Mouse (Mus musculus): ENCODE measurements around the gene Babam2.
"Not testable (repeated sequence)": the region's sequence is repeated elsewhere in the genome, so short reads cannot be mapped to it uniquely, and the experiment has no call there.

The Babam2 gene

DNA sequence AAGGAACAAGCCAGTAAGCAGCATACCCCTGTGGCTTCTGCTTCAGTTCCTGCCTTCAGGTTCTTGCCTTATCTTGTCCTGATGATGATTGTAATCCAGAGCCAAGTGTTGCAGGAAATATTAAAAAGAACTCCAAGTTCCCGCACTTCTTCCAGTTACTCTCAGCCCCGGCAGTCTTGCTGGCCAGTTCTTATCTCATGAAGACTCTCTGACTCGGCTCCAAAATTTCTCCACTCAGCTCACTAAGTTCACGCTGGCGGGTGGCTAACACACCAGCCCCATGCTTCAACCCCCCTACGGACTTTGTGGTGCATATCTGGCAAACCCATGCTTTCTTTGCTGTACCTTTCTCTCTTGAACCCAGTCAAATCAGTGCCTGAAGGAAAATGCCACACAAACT lies 77.5 kb downstream of the Babam2 start:
- no peak for DNase-seq (ENCODE audit: low read depth in 2 of 2, low spot score in 2 of 2)

DNA sequence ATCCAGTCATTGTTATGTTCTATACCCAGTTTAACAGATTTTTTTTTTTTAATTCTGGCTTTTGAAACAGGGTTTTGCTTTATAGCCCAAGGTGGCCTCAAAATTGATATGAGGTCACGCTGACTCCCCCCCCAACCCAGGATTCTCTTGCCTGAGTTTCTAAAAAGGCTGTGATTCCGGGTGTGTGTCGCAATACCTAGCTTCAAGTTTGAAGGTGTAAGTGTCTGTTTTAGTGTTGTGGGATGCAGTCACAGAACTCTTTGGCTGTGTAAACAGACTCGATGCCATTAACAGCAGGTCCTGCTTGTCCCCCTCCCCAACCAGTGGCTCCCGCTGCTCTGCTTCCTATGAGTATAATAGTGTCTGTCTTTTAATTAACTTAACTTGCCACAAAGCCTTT lies 84.1 kb downstream of the Babam2 start:
- DNase-seq (ENCODE audit: low read depth in 2 of 2, low spot score in 2 of 2): no peak

DNA sequence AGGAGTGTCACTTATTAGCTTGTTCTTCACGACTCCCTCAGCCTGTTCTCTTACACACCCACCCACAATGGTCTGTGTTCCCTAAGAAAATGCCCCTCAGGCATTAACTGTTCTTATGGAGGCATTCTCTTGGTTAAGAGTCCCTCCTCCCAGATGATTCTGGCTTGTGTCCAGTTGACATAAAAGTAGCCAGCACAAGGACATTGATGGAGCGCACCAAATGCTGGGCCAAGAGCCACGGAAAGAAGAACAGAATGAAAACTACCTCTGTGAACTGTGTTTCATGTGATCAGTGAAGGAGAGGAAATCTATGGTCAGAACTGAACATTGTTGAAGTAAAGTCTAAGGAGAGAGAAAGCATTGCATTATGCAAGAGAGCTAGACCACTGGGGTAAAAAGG lies 89.7 kb downstream of the Babam2 start:
- DNase-seq (ENCODE audit: low read depth in 2 of 2, low spot score in 2 of 2): no peak

DNA sequence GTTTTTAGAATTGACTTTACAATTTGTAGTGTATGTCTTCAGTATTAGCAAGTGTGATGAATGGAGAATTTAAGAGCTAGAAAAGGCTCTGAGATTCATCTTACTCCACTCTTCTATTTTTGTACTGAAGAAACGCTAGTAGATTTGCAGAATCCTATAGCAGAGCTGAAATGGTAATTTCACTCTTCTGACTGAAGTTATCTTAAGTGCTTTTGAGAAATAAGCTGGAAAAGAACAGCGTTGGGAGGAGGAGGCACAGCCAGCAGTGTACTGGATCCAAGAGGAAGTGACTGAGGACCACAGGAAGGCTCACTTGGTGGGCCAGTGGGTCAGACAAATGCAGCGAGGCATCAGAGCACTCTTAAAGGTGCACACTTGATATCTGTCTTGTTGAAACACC lies 90.1 kb downstream of the Babam2 start:
- DNase-seq (ENCODE audit: low read depth in 2 of 2, low spot score in 2 of 2): no peak

DNA sequence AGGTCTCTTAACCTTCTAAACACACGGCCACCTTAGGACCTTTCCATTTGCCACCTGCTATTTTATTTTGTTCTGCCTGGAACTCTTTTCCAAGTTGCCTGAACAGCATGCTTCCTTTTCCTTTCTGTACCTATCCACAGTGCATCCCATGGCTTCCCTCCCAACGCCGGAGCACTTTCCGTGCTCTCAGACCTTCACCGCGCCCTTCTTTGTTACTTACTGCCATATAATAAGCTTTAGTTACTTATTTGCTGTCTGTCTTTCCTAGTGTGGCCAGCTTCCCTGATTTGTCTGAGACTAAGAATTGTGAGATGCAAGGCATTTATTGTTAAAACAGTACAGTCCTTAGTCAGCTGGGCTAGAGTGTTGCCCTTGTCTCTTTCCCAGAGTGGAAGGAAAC lies 94.9 kb downstream of the Babam2 start:
- DNase-seq (ENCODE audit: low read depth in 2 of 2, low spot score in 2 of 2): no peak

DNA sequence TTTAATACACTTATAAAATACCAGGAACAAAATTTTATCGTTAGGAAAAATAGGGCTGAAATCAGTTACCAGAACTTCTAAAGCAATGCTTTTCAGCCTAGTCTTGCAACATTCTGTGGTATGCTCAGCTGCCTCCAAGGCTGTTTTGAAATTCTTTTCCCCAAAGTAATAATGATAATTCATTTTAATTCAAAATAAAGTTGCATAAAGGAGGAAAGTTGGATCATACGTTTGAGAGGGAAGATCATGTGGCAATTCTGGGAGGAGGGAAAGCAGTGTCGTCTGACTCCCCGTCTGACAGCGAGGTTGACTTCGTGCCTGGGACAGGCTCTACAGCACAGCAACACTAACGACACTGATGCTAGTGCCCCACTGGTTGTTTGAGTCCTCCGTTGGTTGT lies 95.4 kb downstream of the Babam2 start:
- DNase-seq (ENCODE audit: low read depth in 2 of 2, low spot score in 2 of 2): no peak

DNA sequence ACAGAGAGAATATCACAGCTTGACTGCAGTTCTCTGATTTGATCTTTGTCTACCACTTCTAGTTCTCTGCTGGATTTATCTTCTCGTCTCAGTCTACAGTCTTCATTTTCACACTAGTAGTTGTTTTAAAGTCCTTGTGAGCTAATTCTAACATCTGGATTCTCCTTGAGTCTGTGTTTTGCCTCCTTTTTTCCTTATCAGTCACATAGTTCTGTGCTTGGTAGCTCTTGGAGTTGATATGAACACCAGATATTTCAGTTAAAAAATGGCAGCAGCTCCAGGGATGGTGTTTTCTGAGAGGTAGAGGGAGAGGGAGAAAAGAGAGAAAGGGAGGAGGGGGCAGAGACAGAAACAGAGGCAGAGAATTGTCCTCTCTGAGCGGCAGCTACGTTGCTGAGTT lies 97.9 kb downstream of the Babam2 start:
- DNase-seq (ENCODE audit: low read depth in 2 of 2, low spot score in 2 of 2): no peak

DNA sequence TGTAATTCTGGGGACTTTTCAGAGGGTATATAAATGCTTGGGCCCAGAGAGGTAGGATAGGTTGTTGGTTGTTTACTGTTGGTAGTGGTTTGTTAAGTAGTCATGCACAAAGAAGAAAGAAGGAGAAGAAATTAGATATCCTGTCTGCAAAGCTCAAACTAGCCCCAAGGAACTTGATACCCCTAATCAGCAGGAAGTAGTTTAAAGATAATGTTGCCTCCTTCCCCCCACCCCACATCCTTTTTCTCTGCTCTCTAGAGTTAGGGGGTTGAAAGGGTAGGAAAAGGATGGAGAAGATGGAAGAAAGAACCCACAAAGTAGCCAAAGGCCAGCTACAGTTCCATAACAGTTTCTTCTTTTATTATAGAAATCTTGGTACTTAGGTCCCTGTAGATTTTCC lies 99.5 kb downstream of the Babam2 start:
- no peak for DNase-seq (ENCODE audit: low read depth in 2 of 2, low spot score in 2 of 2)

DNA sequence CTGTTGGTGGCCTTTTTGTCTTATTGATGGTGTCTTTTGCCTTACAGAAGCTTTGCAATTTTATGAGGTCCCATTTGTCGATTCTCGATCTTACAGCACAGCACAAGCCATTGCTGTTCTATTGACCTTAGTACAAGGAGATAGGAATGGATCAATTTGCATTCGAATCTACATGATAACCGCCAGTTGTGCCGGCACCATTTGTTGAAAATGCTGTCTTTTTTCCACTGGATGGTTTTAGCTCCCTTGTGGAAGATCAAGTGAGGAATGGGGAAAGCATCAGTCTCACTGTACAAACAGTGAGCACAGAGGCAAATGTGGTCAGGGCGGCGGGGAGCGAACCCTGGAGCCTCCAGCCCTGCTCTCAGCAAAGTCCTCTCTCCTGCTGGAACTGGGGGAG lies 106.7 kb downstream of the Babam2 start:
- DNase-seq (ENCODE audit: low read depth in 2 of 2, low spot score in 2 of 2): not testable (repeated sequence)

DNA sequence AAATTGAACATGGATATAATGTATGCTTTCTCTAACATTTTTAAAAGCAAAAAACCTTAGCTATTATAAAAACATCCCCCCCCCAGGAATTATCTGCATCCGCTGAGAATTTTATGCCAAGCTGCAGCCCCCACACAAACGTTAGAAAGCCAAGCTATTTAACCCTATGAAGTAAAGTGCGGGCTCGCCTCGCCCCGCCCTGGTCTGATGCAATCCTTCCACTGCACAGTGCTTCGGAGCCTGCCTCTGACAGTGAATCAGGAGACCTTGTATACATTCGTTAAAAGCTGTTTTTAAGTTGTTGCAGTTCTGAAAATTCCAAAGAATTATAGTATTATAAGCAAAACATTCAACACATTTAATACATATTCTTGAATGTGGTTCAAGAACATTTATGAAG lies 107.3 kb downstream of the Babam2 start:
- no peak for DNase-seq (ENCODE audit: low read depth in 2 of 2, low spot score in 2 of 2)

DNA sequence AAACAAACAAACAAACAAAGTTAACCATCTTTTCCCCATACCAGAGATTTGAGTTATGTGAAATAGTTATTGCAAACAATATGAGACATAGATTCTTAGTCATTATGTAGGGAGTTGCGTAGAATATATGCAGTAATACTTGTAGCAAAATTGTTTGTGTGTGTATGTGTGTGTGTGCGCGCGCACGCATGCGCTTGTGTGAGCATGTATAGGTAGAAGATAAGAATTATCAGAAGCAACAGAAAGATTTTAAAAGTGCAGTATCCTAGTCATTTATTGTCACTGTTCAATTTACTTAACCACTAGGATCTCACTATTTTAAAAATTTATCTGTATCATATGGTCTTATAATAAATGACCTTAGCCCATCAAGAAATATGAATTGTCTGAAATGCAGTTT lies 109.8 kb downstream of the Babam2 start:
- no peak for DNase-seq (ENCODE audit: low read depth in 2 of 2, low spot score in 2 of 2)

DNA sequence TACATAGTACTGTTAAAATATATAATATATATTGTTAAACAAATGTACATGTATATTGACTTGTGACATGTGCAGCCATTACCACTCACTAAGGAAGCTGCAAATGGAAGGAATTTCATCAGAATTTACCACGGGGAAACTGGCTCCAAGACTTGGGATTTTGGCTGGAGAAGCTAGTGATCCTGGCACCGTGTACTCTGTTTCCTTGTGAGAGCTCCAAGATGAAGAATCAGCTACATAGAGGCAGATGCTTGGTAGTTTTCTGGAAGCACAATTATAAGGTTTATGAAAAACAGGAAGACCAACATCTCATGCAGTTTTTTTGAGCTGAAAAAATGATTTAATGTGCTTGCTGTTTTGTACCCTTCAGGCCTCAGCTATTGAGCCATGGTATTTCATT lies 110.8 kb downstream of the Babam2 start:
- no peak for DNase-seq (ENCODE audit: low read depth in 2 of 2, low spot score in 2 of 2)

DNA sequence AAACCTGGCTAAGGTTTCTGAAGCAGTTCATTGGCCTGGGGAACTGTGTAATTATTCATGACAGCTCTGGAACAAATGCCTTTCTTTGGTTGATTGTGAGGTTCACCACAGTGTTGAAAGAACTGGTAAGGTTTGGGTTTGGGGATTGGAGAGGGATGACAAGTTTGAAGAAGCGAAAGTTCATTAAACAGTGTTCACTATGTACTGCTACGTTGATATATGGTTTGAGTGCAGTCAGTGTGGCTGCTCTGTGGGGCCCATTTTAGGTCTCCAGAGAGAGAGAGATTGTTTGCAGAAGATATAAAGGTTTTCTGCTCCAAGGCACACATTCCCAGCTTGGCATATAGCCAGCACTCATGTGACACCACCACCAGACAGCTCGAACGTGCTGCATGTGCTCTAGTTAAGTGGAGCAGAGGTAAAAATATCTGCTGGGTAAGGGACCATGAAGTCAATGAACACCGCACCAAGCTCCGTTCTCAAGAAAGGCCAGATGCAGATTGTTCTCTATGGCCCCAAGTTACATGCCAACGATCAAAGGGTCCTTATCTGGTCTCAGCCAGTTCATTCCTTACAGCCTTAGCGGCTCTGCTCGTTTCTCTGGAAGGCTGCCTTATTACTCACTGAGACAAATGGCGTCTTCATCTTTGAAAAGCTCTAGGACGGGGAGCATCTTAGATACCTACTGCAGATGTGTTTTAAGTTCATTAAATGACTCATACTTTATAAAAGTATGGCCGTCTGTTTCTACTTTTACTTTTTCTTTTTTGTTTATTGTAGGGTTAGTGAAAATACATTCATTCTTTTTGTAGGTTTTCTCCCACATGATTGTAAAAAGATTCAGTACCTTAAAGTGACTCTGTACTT lies 113.5 kb downstream of the Babam2 start:
- no peak for DNase-seq (ENCODE audit: low read depth in 2 of 2, low spot score in 2 of 2)

DNA sequence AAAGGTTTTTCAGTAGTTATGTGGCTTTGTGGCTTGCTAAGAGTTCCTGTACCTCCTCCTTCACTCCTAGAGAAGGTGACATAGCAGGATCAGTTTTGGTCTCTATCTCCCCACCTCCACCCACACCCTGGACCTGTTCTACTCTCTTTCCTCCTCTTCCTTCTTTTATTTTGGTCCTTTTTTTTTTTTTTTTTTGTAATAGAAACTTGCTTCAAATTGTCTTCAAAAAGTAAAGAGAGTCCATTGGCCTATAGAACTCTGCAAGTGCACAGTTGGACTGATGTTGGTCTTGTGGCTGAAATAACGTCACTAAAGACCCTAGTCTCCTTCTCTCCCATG lies 114.1 kb downstream of the Babam2 start:
- no peak for DNase-seq (ENCODE audit: low read depth in 2 of 2, low spot score in 2 of 2)

DNA sequence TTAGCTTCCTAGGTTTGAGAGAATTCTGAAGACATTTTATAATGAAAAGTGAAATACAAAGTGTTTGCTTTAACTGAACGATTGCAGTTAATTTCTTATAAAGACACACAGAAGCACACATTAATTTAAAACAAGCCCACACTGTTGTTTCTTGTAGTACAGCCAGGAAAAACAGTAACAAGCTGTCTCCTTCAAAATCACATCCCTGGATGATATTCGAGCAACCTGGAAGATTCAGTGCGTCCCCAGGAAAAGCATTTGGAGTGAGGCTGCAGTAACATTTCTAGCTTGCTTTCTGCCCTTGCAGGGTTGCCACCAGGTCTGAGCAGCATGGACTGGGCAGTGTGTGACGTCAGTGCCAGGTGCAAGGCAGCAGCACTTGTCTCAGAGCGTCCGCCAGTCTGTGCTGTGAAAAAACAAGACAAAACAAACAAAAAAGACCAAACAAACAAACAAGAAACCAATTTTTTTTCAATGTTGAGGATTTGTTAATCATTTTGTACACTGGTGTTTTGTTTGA lies 115.7 kb downstream of the Babam2 start:
- no peak for DNase-seq (ENCODE audit: low read depth in 2 of 2, low spot score in 2 of 2)

DNA sequence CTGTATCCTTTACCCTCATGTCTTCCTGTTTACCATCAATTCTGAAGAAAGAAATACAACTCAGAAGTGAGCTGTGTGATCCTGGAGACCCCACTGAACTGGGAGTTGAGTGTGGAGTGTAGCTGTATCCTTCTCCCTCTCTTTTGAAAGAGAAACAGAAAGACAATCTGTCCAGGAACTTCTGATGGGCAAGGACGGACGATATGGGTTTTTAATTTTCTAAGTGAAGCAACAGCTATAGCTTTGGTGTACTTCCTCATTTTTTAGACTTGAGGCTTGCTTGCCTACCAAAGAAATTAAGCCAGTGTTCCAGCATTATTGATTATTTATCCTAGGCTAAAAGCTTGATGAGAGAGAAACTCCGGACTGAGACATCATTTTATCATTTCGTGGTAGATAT lies 116.6 kb downstream of the Babam2 start:
- no peak for DNase-seq (ENCODE audit: low read depth in 2 of 2, low spot score in 2 of 2)

DNA sequence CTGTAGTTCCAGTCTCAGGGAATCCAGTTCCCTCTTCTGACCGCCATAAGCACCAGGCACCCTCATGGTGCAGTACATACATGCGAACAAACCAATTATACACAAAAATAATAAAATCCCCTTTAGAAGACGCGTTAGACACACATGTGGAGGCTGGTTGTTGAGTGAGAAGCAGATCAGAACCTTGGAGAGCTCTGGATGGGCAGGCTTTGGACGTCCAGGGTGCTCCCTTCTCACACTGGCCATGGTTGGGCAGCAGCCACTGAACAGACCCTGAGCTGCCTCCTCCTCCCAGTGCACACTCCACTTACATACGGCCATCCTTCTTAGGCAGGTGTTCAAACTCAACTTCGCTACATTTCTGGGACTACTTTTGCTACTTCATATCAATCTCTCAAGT lies 117.6 kb downstream of the Babam2 start:
- DNase-seq (ENCODE audit: low read depth in 2 of 2, low spot score in 2 of 2): no peak

DNA sequence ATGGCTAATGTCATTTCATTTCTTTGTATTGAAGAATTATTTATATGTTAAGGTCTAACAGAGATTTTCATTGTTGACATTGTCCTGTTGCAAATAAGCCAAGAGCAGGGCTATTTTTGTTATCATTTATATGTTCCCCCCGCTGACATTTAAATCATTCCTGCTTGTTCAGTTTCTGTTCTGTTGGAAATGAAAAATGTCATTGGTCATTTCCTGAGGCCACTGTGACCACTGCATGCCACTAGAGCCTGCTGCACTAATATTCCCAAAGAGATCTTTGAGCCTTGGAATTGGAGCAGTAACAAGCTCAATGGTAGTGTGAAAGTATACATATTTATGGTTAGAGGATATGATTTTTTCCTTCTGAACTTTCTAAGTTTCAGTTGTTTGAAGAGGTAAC lies 118.6 kb downstream of the Babam2 start:
- DNase-seq (ENCODE audit: low read depth in 2 of 2, low spot score in 2 of 2): no peak

DNA sequence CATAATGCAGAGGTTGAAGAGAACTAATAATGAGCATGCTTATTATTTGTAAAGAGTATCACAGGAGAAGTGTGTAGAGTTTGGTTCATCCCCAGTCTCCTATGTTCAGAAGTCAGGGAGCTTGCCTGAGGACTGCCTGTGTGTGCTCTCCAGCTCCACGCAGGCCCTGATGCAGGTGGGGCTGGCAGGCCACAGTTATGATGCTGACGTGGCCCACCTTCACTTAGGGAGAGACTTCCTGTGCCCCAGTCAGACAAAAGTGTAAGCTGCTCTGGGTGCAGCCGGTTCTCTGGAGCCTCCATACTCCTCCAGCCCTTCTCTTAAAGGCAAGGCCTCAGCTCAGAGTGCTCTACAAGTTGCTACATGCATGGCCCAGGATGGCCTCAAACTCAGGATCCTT lies 123.3 kb downstream of the Babam2 start:
- no peak for DNase-seq (ENCODE audit: low read depth in 2 of 2, low spot score in 2 of 2)

DNA sequence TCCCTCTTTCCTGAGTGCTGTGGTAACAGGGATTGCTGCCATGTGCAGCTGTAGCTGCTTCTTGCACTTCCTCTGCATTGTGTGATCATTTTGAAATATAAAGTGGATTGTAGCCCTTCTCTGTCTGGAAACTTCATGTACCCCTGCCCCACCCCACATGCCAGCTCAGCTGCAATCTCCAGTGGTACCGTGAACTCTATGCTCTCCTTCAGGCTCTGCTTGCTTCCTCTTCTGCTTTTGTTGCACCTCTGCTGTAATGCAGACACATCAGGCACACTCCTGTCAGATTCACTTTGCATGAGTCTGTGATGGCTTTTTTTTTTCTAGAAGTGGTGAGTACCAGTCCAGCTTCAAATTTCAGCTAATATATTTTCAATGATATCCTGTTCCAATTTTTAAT lies 123.7 kb downstream of the Babam2 start:
- no peak for DNase-seq (ENCODE audit: low read depth in 2 of 2, low spot score in 2 of 2)

DNA sequence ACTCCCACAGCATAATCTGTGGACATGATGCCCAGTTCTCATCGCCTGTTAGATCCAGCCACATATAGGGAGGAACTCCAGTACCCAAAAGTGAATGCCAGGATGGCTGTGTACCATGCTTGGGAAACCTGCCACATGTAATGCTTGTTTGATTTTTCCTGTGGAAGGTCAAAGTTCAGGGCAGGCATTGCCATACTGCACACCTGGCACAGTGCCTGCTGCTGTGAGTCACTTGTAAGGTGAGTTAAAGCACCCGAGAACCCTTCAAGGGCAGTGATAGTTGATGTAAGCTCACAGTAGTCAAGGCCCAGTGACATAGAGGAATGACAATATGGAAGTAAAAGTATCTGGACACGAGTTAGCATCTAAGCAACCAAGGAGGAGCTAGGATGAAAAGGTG lies 126.2 kb downstream of the Babam2 start:
- no peak for DNase-seq (ENCODE audit: low read depth in 2 of 2, low spot score in 2 of 2)

DNA sequence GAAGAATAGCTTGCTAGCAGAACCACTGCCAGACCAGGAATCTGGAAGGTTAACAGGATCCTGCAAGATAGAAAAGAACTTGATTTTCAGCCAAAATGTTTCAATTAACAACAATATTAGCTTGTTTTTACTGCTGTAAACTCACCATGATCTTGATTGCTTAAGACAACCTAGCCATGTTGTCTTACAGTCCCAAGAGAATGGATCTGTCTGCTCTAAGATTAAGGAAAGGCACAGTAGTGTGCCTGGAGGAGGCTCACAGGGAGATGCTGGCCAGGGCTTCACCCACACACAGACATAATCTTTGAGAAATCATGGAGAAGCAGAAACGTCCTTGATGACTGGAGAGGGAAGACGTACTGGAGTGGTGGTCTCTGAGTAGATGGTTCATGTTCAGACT lies 126.6 kb downstream of the Babam2 start:
- DNase-seq (ENCODE audit: low read depth in 2 of 2, low spot score in 2 of 2): no peak

DNA sequence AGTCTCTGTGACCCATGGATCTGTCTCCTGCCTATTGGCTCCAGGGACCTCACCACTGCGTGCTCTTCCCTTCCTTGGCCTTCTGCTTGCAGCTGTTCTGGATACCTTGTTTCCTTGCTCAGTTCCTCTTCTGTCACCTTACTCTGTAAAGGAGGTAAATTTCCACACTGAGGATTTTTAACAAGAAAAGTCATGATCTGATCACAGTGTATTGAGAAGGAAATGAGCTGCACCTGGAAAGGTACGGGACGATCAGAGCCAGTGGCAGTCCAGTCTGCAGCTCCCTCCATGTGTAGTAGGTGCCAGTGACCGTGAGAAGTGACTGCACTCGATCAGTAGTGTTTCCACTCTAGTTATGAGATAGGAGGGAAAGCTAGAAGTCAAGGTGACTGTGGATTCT lies 129.8 kb downstream of the Babam2 start:
- DNase-seq (ENCODE audit: low read depth in 2 of 2, low spot score in 2 of 2): no peak
